Mouse (Mus musculus) cerebellum, adult 8-10 months (tissue): ENCODE results near the gene Fbxo7.

Experiments used
- DNase-seq: peaks from one replicate; pipeline ENCODE4 v3.0.0; 2022

Gene Fbxo7

GRCm38 (mm10) chr10:86093109-86094035, 71.6 kb downstream of the Fbxo7 start:
- no peak for DNase-seq

DNA sequence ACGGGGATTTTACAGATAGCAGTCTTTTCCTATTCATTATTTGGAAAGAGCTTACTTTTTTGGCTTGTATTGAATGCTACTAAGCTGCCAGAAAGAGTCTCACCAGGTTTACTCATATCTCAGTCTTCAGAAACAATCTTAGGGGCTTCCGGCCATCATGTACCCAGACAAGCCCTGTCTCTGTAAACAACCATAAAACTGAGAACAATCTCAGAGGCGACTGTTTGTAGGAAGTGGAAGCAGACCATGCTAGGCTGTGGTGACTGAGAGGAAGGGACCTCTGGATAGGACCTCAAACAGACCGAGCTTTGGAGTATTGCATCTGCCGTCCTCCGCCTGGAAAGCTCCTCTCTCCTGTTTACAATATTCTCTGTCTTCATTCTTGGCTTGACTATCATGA, 76.6 kb downstream of the Fbxo7 start:
- DNase-seq: no peak

- no peak for DNase-seq
Observed at GRCm38 (mm10) chr10:86100281-86100851, 78.6 kb downstream of the Fbxo7 start.
